Mouse (Mus musculus) CH12.LX (cell line): Measurements from ENCODE around the gene Sypl.

ENCODE experiments used
- CHD1 ChIP-seq: IDR thresholded peaks from 2 replicates; pipeline ENCODE4 v1.6.1; 2012; ENCODE audit warnings: low read depth, low read length, improper control_type of control experiment, inconsistent platforms
- CTCF ChIP-seq, 2 experiments: IDR thresholded peaks in 1 of 2; conservative IDR thresholded peaks in 1 of 2; 2 replicates each; pipeline ENCODE4 v1.5.1; 2011 to 2012; ENCODE audit warnings: low read depth in 2 of 2, low read length in 2 of 2, improper control_type of control experiment in 1 of 2, inconsistent platforms in 1 of 2, mild to moderate bottlenecking in 1 of 2, moderate library complexity in 1 of 2
- EP300 ChIP-seq: IDR thresholded peaks from 2 replicates; pipeline ENCODE4 v1.6.1; 2011; ENCODE audit warnings: low read length, improper control_type of control experiment
- ETS1 ChIP-seq: conservative IDR thresholded peaks from 2 replicates; pipeline ENCODE4 v1.6.1; 2012; ENCODE audit warnings: low read depth, mild to moderate bottlenecking, inconsistent platforms, low read length, improper control_type of control experiment, moderate library complexity
- NRF1 ChIP-seq: IDR thresholded peaks from 2 replicates; pipeline ENCODE4 v1.6.1; 2014; ENCODE audit warnings: low read depth, mild to moderate bottlenecking, inconsistent platforms, low read length, improper control_type of control experiment, moderate library complexity
- UBTF ChIP-seq: IDR thresholded peaks from 2 replicates; pipeline ENCODE4 v1.6.1; 2012; ENCODE audit warnings: low read depth, mild to moderate bottlenecking, inconsistent platforms, low read length, improper control_type of control experiment, moderate library complexity

GRCm38 (mm10) chr12:32912772-32913171, 40.9 kb upstream of the Sypl start:
- no peak for TF ChIP-seq CTCF (conservative IDR thresholded peaks at IDR 0.05 in 1 of 2, IDR thresholded peaks at IDR 0.05 in 1 of 2; ENCODE audit: low read depth in 2 of 2, low read length in 2 of 2)
- TF ChIP-seq UBTF = no peak
- TF ChIP-seq NRF1 = no peak
- TF ChIP-seq ETS1 = no peak
- TF ChIP-seq CHD1 = no peak
- TF ChIP-seq EP300 = no peak
